Mouse (Mus musculus) layer of hippocampus, postnatal 14 days (tissue): ENCODE measurements around the gene Pyy. TPM values are rescaled to one million over a fixed set of nuclear protein-coding genes. Genes with fewer than 3 reads are reported as not detected.

Experiments
- DNase-seq, 2 experiments: peaks; one replicate each; pipeline ENCODE4 v3.0.0; 2021 to 2022; ENCODE audit warnings: low spot score in 2 of 2, mixed read lengths in 1 of 2
- long read RNA-seq, 2 experiments: library from polyadenylated mRNA; stranded (forward); transcript quantifications; one replicate each; pipeline ENCODE4 v2.0.0; 2021
- total RNA-seq, 2 experiments: library from RNA; stranded (reverse); gene quantifications; 2 replicates each; pipeline ENCODE4 v1.2.3; 2021

Pyy gene
- total RNA-seq = not detected
- long read RNA-seq, experiment 1 = 0 reads
- long read RNA-seq, experiment 2 = 0 reads

- DNase-seq = no peak
Observed at GRCm38 (mm10) chr11:102107732-102108131, at the start of gene Pyy. Gene Pyy (minus strand): TSS chr11:102107832.

GRCm38 (mm10) chr11:102156786-102157089, 49.1 kb upstream of the Pyy start:
- no peak for DNase-seq

- DNase-seq = peak; percentile 88 to 95
Observed at GRCm38 (mm10) chr11:102156039-102156785, 48.6 kb upstream of the Pyy start, which contains the start of gene Tmem101. Gene Tmem101 (minus strand): TSS chr11:102156404.

GRCm38 (mm10) chr11:102147213-102147989, 39.8 kb upstream of the Pyy start:
- no peak for DNase-seq

GRCm38 (mm10) chr11:102146531-102146930, 38.9 kb upstream of the Pyy start:
- no peak for DNase-seq

GRCm38 (mm10) chr11:102146005-102146404, 38.4 kb upstream of the Pyy start:
- DNase-seq = no peak

- DNase-seq = no peak
Observed at GRCm38 (mm10) chr11:102145471-102146001, 37.9 kb upstream of the Pyy start, which contains the start of gene Nags. Gene Nags (plus strand): TSS chr11:102145513.

GRCm38 (mm10) chr11:102144957-102145470, 37.4 kb upstream of the Pyy start:
- no peak for DNase-seq

GRCm38 (mm10) chr11:102142355-102142754, 34.7 kb upstream of the Pyy start:
- no peak for DNase-seq

GRCm38 (mm10) chr11:102140508-102140907, 32.9 kb upstream of the Pyy start:
- peak; percentile 64 to 69 for DNase-seq

- peak; percentile 66 to 69 for DNase-seq
Observed at GRCm38 (mm10) chr11:102138447-102138740, 30.8 kb upstream of the Pyy start.

GRCm38 (mm10) chr11:102137625-102138446, 30.2 kb upstream of the Pyy start:
- DNase-seq = no peak

- no peak for DNase-seq
Observed at GRCm38 (mm10) chr11:102134516-102134915, 26.9 kb upstream of the Pyy start.

- no peak for DNase-seq
Observed at GRCm38 (mm10) chr11:102117386-102117785, 9.8 kb upstream of the Pyy start.

GRCm38 (mm10) chr11:102116241-102116640, 8.6 kb upstream of the Pyy start:
- DNase-seq = no peak

- DNase-seq = no peak
Observed at GRCm38 (mm10) chr11:102111576-102111975, 3.9 kb upstream of the Pyy start.

GRCm38 (mm10) chr11:102106911-102107310, 721 bp downstream of the Pyy start:
- no peak for DNase-seq

- peak; percentile 45 to 67 for DNase-seq
Observed at GRCm38 (mm10) chr11:102102485-102103258, 5.0 kb downstream of the Pyy start.

GRCm38 (mm10) chr11:102101219-102101618, 6.4 kb downstream of the Pyy start, which contains the start of gene Ppy:
Gene Ppy (minus strand): TSS chr11:102101319.
- DNase-seq = no peak

GRCm38 (mm10) chr11:102096887-102097391, 10.7 kb downstream of the Pyy start:
- DNase-seq = peak; percentile 60 to 68
